Mouse (Mus musculus) liver, postnatal 0 days (tissue): ENCODE data around the gene Clic4.

Source experiments
- CTCF ChIP-seq: sonication (generic); IDR thresholded peaks from 2 replicates; pipeline ENCODE4 v1.5.1; 2016; ENCODE audit warnings: antibody characterized with exemption, low read depth
- EP300 ChIP-seq: IDR thresholded peaks from 2 replicates; pipeline ENCODE4 v1.6.1; 2016; ENCODE audit warnings: antibody characterized with exemption, low read depth, mild to moderate bottlenecking

DNA sequence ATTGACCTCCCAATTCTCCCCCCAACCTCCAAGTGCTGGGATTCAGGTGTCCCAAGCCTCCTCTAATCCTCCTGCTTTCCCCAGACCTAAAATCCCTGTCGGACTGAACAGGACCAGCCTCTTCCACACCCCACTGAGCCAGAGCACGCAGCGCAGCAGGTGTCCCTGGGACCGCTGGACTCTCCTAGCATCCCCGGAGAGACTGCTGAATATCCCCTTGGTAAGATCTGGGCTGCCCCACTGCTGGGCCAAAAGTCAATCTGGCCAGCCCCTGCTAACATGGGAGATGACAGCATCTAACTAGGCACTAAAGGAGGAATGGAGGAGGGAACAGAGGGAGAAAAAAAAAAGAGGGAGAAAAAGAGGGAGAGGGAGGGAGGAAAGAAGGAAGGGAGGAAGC lies 67.4 kb downstream of the Clic4 start:
- TF ChIP-seq CTCF: no peak
- no peak for TF ChIP-seq EP300
